Mouse (Mus musculus) common myeloid progenitor, adult 5-6 weeks (primary cell): ENCODE measurements around the gene Pknox2. TPM values are rescaled to one million over a fixed set of nuclear protein-coding genes. Genes with fewer than 3 reads are reported as not detected.

ENCODE experiments used
- ATAC-seq: replicated peaks from 2 replicates; pipeline ENCODE4 v1.8.0; 2016; ENCODE audit warnings: low read depth, mild to moderate bottlenecking, moderate TSS enrichment, inconsistent platforms; ENCODE audit not compliant: poor library complexity, severe bottlenecking
- total RNA-seq: library from RNA; stranded (forward); fragments of 200-1000, 187-1606 nt; gene quantifications from 2 replicates; pipeline ENCODE4 v1.2.3, GENCODE M21; 2017

Pknox2 gene
- total RNA-seq, 1 experiment from 2014 or later = not detected

GRCm38 (mm10) chr9:36951133-36951484 is 196.1 kb downstream of the Pknox2 start:
- ATAC-seq = no peak

DNA sequence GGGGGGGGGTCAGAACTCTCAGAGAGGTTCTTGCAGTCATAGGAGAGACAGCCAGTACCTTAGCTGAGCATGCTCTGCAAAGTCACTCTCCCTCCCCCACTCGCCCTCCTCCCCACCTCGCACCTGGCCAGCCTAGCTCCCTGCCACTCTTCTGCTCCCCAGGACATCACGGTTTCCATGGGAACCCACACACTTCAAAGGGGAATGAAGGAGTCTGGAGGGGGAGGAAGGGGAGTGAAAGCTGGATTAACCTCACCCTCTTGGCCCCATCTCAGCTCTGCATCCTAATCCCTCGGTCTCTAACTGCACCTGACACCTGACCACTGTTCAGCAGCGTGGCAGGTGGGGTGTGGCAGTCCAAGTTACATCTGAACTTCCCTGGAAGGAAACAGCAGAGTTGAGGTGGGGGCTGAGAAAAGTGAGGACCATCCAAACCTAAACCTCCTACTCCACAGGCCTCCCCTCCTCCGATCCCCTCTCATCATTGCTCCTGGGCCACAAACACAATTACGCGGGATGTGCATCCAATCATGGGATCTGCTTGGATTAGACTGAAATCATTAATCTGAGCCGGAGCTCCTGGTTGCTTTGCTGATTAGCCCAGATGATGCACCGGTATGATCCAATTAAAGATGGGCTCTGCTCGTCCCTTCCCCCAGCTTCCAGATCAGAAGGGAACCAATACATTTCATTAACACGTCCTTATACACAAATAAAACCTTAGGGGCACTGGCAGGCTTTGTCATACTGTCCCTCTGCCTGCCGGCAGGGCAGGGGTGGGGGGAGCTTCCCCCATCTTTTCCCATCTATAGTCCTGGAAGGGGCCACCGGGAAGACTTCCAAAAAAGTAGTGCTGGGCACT is 196.7 kb downstream of the Pknox2 start:
- no peak for ATAC-seq

- no peak for ATAC-seq
Observed at GRCm38 (mm10) chr9:36948181-36948580, 199.0 kb downstream of the Pknox2 start.

GRCm38 (mm10) chr9:36947056-36947694 is 200.0 kb downstream of the Pknox2 start:
- ATAC-seq = no peak

GRCm38 (mm10) chr9:36944843-36945242 is 202.4 kb downstream of the Pknox2 start:
- no peak for ATAC-seq

- no peak for ATAC-seq
Observed at GRCm38 (mm10) chr9:36942561-36942960, 204.6 kb downstream of the Pknox2 start.

DNA sequence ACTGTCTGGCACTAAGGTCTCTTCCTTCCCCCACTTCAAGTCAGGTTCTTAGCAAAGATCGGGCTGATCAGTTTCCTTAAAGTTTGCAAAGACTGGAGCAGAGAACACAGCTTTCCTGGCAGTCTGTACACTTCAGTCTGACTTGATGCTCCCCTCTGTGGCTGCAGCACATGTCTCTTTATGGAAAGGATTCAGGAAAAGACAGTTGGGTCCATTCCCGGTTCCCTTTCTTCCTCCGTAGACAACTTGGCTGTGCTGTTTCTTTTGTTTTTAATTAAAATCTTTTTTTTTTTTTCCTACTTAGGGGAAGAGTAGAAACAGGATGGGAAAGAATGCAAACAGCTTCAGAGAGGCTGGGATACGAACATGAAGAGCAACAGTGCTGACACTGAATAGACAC is 205.1 kb downstream of the Pknox2 start:
- ATAC-seq = no peak

GRCm38 (mm10) chr9:36941565-36941964 is 205.6 kb downstream of the Pknox2 start:
- no peak for ATAC-seq

DNA sequence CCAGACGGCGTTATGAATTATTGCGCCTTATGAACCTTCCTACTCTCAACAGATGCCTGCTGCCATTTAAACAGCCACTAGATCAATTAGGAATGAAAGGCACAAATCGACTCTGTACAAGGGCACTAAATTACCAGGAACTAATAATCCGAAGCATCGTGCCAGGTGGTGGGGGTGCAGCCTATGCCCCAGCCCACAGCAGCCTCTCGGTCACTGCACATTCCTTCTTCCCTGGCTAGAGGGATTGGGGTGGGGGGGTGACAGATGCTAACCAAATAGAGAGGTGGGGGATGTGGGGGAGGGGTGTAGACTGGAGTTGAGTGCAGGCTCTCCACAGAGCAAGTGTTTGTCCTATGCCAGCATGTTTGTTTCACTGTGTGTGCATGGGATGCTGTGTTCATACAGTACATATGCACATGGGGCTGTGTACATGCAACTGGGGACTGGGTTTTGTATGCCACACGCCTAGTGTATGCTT is 208.6 kb downstream of the Pknox2 start:
- ATAC-seq = no peak

GRCm38 (mm10) chr9:36933813-36934493 is 213.3 kb downstream of the Pknox2 start:
- ATAC-seq = 0 out of 2 replicates have a peak, but pooled peaks have one; percentile 29

DNA sequence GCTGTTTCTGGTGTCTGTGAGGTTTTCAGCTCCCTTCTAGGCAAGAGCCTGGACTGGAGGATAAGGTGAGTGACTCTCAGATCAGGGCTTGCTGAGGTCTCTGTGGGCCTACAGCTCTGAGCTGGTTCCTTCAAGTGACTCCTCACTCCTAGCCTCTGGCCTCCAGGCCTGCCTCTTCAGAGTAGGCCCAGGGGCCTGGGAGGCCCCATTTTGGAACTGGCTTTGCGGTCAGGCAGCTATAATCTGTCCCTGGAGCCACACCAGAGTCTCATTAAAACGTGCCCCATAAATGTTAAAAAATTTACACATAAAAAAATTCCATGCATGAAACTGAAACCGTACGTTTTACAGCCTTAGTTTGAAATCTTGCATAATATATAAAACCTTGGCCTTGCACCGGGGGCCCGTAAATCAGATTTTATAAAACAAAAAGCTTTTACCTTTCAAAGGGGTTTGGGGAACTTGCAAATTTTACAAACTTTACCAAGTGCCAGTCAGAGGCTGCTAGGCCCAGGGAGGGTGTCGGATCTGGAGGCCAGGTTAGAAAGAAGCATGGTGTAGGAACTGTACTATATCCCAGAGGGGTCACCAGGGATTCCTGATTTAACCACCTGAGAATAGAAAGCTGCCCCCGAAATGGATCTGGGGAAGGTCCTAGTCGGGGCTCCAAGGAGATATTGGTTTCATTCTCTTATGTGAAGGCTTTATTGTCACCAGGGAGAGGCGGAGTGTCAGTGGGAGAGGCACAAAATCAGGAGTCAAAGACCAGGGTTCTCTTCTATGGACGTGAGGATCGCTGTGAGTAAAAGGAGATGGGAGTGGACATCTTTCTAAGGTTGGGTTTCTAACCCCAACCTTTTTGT is 214.0 kb downstream of the Pknox2 start:
- ATAC-seq = no peak

DNA sequence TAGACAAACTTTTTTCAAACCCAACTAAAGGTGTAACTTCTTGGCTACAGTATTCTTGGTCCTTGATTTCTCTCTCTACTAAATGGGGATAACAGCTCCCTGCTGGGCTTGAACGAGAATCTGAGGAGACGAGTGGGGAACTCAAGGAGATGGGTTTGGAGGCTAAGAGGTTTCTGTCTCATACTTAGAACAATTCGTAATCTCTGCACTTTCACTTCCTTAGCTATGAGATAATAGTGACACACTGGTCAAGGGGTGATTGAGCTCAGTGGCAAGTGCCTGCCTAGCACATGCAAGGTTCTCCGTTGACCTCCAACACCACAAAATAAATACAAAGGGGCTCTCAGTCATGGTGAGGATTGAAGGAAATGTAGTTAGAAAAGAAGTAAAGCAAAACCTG is 215.6 kb downstream of the Pknox2 start:
- ATAC-seq = no peak

DNA sequence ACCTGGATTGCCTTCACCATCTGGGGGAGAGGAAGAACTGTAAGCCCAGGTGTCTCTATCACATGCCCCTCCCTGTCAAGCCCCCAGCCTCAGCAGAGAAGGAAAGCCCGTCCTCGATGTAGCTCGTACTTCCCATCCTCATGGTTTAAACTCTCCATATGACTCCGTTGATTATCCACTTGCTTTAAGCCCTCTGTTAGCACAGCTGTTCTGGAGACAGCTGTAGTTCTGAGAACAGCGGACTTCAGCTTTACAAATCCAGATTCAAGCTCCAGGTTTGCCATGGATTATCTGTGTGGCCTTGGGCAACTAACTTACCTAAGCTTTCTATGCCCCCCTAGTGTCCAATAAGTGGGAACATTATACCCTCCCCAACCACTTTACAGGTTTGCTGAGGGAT is 223.5 kb downstream of the Pknox2 start:
- no peak for ATAC-seq

DNA sequence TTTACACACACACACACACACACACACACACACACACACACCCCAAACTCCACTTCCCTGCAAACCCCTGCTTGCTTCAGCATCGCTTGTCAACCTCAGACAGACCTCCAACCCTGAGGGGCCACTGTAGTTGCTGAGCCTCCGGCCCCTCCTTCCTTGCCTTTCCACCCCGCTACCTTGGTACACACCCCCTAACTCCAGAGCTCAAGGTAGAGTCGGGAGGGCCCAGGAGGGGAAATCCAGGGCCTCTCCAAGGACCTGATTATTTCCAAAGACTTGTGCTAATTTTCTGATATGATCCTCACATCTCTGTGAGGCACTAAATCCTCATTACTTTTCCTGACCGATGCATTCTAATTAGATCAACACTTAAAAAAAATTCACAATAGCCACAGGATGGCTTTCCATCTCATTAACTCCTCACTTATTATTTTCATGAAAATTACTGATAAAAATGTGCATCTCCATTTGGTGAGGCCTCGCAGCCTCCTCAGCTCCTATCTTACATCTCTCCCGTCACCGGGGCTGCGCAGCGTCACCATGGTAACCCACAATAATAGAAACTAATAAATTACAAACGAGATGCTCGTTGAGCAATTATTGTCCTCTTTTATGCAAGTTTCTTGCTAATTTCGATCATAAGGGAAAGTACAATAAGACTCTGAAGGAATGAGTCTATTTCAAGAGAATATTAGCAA is 225.3 kb downstream of the Pknox2 start:
- ATAC-seq = no peak

- ATAC-seq = no peak
Observed at GRCm38 (mm10) chr9:36919472-36919871, 227.7 kb downstream of the Pknox2 start.

DNA sequence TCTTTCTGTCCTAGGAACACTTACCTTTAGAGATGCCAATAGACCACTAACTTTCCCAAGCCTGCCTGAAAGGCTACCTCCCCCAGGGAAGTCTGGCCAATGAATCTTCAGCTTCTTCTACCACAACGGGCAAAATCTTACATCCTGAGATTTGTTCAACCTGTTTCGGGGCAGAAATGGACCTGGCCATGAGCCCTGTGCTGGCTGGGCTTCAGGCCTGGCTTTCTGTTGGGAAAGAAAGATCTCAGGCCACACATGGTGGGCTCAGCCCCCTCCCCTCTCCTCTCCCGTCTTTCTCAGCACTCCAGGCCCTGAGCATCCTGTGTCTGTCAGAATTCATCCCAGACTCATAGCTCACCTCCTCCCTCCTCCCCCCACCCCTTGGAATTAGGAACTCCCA is 228.6 kb downstream of the Pknox2 start:
- ATAC-seq = no peak

DNA sequence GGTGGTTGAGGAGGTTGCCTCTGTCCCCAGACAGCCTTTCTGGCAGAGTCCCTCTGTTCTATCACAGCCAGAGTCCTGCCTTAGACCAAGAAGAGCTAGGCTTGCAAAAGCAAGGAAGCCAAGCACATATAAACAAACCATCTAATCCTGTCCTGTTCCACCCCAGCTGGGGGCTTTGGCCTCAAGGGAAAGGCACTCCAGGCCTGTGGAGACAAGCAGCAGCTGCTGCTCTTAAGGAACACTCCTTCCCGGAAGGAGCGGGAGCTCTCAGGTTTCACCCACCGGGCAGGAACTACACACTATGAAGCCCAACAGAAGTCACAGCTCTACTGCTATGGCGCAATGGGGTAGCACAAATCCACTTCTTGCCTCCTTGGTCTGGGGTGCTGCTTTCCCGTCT is 230.3 kb downstream of the Pknox2 start:
- ATAC-seq = no peak

DNA sequence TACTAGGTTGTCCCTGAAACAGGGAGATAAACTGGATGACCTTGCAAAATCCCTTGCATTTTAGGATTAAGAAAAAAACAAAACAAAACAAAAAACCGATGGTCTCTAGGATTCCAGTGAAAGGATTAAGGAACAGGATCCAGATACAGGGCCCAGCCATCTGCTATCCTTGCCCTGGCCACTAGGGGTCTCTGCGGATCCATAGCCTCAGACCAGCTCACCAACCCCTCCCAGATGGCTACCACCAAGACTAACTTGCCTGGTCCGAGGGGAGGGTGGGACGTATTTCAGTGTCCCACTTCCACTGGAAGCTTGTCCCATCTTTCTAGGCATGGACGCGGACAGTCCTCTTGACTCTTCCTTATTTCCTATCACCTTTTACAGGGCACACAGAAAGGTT is 230.8 kb downstream of the Pknox2 start:
- ATAC-seq = peak; percentile 93

DNA sequence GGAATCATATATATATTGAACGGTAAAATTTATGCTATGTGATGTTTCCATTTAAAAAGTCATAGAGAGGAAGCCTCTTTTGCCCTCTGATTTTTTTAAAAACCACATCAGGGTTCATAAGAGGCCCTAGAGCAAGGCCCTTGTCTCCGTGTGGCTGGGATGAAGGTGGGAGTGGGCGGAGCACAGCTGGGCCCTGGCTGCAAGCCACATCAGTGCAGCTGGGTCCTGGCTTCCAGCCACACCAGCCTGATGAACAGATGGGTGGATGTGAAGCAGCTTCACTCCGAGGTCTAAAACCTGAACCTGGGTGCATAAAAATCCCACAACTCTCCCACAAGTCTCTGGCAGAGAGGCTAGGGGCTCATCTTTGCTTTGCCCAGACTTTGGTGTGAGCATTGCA is 241.8 kb downstream of the Pknox2 start:
- no peak for ATAC-seq
